Mouse (Mus musculus): ENCODE measurements around the gene Krtap5-4. TPM values are rescaled to one million over a fixed set of nuclear protein-coding genes. Genes with fewer than 3 reads are reported as not detected.
"Not testable (repeated sequence)": the region's sequence is repeated elsewhere in the genome, so short reads cannot be mapped to it uniquely, and the experiment has no call there.

The Krtap5-4 gene
- not detected for total RNA-seq (2021)

GRCm38 (mm10) chr7:142303249-142303648 is at the start of gene Krtap5-4:
Gene Krtap5-4, plus strand, starts transcription at chr7:142303549.
- intact Hi-C loops (cut with DNase I), result no loop called here
- no peak for DNase-seq (ENCODE audit: extremely low spot score in 1 of 2, low spot score in 2 of 2)

DNA sequence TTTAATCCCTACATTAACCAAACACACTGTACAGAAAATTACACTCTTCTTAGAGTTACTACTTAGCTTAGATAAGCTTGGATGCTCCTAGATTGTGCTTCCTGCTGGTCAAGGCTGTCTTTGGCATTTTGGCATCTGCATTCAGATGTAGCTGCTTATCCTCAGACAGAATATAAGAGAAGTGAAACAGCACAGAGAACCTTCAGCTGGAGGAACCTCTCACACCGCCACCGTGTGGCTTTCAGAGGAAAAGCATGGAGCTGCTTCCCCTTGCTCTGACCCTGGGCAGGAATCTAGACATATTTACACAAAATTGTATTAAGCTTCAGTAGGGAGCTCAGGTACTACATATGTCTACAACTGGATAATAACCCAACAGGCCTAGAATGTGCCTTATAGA is 47.8 kb upstream of the Krtap5-4 start:
- intact Hi-C loops (cut with DNase I), result no loop called here
- peak; percentile 8 to 42 for DNase-seq (ENCODE audit: extremely low spot score in 1 of 2, low spot score in 2 of 2)

DNA sequence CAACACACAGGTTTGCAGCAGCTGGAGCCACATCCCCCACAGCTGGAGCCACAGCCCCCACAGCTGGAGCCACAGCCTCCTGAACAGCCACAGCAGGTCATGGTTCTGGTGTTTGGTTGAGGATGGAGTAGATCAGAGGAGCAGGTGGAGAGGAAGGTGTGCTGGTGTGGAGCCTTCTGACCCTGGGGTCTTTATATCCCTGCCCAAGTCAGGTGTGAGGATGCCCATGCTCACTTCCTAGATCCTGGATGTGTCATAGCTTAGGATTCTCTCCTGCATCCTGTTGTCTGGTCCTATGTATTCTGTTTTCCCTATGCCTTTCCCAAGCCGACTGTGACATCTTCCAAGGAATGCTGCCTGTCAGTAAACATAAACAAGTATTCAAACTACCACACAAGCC is 45.1 kb upstream of the Krtap5-4 start, which contains the start of gene Gm2431:
Gene Gm2431, minus strand, starts transcription at position 101 of the 400 bp plus-strand sequence.
- DNase-seq (ENCODE audit: extremely low spot score in 1 of 2, low spot score in 2 of 2); intact Hi-C loops (cut with DNase I): not testable (repeated sequence)

DNA sequence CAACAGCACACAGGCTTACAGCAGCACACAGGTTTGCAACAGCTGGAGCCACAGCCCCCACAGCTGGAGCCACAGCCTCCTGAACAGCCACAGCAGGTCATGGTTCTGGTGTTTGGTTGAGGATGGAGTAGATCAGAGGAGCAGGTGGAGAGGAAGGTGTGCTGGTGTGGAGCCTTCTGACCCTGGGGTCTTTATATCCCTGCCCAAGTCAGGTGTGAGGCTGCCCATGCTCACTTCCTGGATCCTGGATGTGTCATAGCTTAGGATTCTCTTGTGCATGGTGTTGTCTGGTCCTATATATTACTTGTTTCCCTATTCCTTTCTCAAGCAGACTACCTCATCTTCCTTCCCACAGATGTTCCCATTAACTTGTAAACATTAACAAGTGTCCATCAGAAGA is 29.1 kb upstream of the Krtap5-4 start, which contains the start of gene Gm4559:
Gene Gm4559, minus strand, starts transcription at position 101 of the 400 bp plus-strand sequence.
- DNase-seq (ENCODE audit: extremely low spot score in 1 of 2, low spot score in 2 of 2); intact Hi-C loops (cut with DNase I): not testable (repeated sequence)

DNA sequence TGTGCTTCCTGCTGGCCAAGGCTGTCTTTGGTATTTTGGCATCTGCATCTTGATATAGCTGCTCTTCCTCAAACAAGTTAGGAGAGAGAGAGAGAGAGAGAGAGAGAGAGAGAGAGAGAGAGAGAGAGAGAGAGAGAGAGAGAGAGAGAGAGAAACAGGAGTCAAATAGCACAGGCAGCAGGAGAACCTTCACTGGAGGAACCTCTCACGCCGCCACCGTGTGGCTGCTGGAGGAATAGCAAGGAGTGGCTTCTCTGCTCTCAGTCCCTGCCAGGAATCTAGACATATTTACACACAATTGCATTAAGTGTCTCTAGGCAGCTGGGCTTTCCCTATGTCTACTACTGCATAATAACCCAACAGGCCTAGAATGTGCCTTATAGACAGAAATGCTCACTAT is 25.2 kb upstream of the Krtap5-4 start:
- intact Hi-C loops (cut with DNase I), result loop anchor here (1.0 kb wide), 1 partner anchor 15 kb away; no protein-coding TSS in a partner anchor
- peak; percentile 39 to 79 for DNase-seq (ENCODE audit: extremely low spot score in 1 of 2, low spot score in 2 of 2)

DNA sequence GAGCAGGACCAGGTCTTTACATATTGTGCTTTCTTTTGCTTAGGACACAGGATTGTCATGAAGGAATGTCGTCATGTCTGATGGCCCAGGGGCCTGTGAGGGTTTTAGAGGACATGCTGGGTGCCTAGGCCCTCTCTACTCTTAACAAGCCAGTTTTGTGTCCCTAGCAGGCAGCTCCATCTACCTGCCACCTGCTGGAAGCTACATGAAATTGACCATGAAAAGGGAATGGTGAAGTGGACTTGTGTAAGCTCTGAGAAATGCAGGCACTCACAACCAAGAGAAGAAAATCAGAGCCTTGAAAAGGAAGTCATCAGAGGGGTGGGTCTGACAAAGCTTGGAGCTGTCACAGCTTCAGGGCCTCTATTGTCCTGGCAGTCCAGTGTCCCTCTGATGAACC is 24.1 kb upstream of the Krtap5-4 start:
- DNase-seq (ENCODE audit: extremely low spot score in 1 of 2, low spot score in 2 of 2); intact Hi-C loops (cut with DNase I): not testable (repeated sequence)

DNA sequence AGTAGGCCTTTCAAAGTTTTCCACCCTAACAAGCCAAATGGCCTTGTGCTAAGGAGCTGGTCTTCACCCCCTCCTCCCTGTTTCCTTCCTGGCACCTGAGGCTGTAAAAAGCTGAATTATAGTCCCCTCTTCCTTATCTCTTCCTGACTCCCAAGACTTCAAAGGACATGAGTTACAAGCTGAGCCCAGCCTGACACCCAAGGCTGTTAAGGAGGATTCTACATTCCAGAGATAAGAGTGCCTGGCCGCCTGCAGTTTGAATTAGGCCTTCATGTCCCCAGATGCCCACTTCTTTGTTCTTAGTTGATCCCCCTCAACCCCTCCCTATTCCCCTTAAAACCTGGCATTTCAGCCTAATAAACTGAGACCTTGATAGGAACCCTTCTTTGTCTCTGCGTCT is 20.5 kb upstream of the Krtap5-4 start:
- DNase-seq (ENCODE audit: extremely low spot score in 1 of 2, low spot score in 2 of 2); intact Hi-C loops (cut with DNase I): not testable (repeated sequence)

- DNase-seq (ENCODE audit: extremely low spot score in 1 of 2, low spot score in 2 of 2), result peak; percentile 16 to 70
- intact Hi-C loops (cut with DNase I), result no loop called here
These were observed 19.2 kb upstream of the Krtap5-4 start for GRCm38 (mm10) chr7:142284023-142284591.

GRCm38 (mm10) chr7:142284615-142285080 is 18.7 kb upstream of the Krtap5-4 start:
- peak; percentile 90 to 93 for DNase-seq (ENCODE audit: extremely low spot score in 1 of 2, low spot score in 2 of 2)
- intact Hi-C loops (cut with DNase I), result no loop called here

- intact Hi-C loops (cut with DNase I), result no loop called here
- peak; percentile 20 to 45 for DNase-seq (ENCODE audit: extremely low spot score in 1 of 2, low spot score in 2 of 2)
These were observed 18.1 kb upstream of the Krtap5-4 start for GRCm38 (mm10) chr7:142285130-142285835.

DNA sequence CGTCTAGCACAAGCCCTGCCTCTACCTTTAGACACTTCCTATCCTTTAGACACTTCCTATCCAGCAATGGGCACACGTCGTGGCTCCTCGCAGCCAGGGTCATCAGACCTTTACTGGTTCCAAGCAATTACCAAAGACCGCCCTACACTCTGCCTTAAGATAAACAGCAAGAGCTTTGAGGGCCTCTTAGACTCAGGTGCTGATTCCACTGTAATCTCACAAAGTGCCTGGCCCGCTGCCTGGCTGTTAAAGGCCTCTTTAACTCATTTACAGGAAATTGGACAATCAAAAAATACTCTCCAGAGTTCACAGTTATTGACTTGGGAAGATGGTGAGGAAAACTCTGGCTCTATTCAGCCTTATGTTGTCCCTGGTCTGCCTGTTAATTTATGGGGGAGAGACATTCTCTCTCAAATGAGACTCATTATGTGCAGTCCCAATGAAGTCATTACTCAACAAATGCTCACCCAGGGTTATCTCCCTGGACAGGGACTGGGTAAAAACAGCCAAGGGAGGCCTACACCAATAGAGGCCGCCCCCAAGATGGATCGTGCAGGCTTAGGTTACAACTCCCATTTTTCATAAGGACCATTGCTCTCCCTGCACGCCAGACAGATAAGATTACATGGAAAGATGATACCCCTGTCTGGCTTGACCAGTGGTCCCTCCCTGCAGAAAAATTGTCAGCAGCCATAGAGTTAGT is 17.3 kb upstream of the Krtap5-4 start:
- intact Hi-C loops (cut with DNase I); DNase-seq (ENCODE audit: extremely low spot score in 1 of 2, low spot score in 2 of 2): not testable (repeated sequence)

- intact Hi-C loops (cut with DNase I), result loop anchor here (1.0 kb wide), 1 partner anchor 16 kb away; no protein-coding TSS in a partner anchor
- not testable (repeated sequence) for DNase-seq (ENCODE audit: extremely low spot score in 1 of 2, low spot score in 2 of 2)
These were observed 9.5 kb upstream of the Krtap5-4 start for GRCm38 (mm10) chr7:142293851-142294250.

- DNase-seq (ENCODE audit: extremely low spot score in 1 of 2, low spot score in 2 of 2), result no peak
- intact Hi-C loops (cut with DNase I), result no loop called here
These were observed 7.9 kb upstream of the Krtap5-4 start for GRCm38 (mm10) chr7:142295418-142295817.

- intact Hi-C loops (cut with DNase I); DNase-seq (ENCODE audit: extremely low spot score in 1 of 2, low spot score in 2 of 2): not testable (repeated sequence)
These were observed 7.2 kb upstream of the Krtap5-4 start for GRCm38 (mm10) chr7:142296108-142296507.

- intact Hi-C loops (cut with DNase I), result not testable (repeated sequence)
These were observed 6.3 kb upstream of the Krtap5-4 start, which contains the start of gene Krtap5-1 for GRCm38 (mm10) chr7:142297018-142297417. Gene Krtap5-1, minus strand, starts transcription at chr7:142297118.

DNA sequence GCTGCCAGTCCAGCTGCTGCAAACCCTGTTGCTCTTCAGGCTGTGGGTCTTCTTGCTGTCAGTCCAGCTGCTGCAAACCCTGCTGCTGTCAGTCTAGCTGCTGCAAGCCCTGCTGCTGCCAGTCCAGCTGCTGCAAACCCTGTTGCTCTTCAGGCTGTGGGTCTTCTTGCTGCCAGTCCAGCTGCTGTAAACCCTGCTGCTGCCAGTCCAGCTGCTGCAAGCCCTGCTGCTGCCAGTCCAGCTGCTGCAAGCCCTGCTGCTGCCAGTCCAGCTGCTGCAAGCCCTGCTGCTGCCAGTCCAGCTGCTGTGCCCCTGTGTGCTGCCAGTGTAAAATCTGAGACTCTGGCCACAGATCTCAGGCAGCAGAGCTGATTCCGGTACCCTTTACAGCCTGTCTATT is 580 bp downstream of the Krtap5-4 start:
- DNase-seq (ENCODE audit: extremely low spot score in 1 of 2, low spot score in 2 of 2); intact Hi-C loops (cut with DNase I): not testable (repeated sequence)

More at GRCm38 (mm10) chr7:142297018-142297417, 6.3 kb upstream of the Krtap5-4 start, which contains the start of gene Krtap5-1:
- not testable (repeated sequence) for DNase-seq (ENCODE audit: extremely low spot score in 1 of 2, low spot score in 2 of 2)

DNA sequence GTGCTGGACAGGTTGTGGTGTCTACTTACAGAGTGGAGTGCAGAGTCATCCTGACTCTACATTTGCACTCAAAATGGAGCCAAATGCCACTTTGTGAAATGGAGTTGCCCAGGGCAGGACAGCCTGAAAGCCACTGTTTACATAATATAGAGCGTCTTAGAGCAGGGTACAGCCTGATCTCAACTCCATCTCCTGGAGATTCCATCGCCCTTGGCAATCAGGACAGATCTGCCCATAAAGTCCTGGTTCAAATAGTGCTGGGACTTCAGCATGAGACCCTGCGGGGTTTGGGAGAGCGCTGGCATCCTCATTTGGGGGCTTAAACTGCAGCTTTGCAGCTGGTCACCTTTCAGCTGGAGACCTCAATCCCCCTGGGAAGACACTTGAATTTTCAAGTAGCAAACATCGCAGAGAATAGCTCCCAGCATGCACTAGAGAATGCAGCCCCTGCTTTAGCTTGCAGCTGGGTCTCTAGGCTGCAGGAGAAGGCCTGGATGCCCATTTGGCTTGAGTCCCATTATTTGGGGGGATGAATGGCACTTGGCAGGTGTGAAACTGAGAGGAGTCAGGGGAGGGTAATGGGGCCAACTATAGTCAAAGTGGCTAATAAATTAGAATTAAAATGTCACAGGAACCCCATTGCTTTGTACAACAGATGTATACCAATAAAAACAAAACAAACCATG is 11.4 kb downstream of the Krtap5-4 start:
- intact Hi-C loops (cut with DNase I), result loop anchor here (5.0 kb wide), 2 partner anchors 348 to 363 kb away; no protein-coding TSS in a partner anchor
- DNase-seq (ENCODE audit: extremely low spot score in 1 of 2, low spot score in 2 of 2), result no peak

GRCm38 (mm10) chr7:142316558-142316957 is 13.2 kb downstream of the Krtap5-4 start:
- intact Hi-C loops (cut with DNase I), result loop anchor here (5.0 kb wide), 1 partner anchor 361 kb away; no protein-coding TSS in a partner anchor
- peak in 1 of 2 experiments; percentile 23 for DNase-seq (ENCODE audit: extremely low spot score in 1 of 2, low spot score in 2 of 2)
